Mouse (Mus musculus) layer of hippocampus, postnatal 25 days (tissue): ENCODE results near the gene Apol7e. TPM values are rescaled to one million over a fixed set of nuclear protein-coding genes. Genes with fewer than 3 reads are reported as not detected.
"Not testable (repeated sequence)": the region's sequence is repeated elsewhere in the genome, so short reads cannot be mapped to it uniquely, and the experiment has no call there.

Source experiments
- DNase-seq, 2 experiments: peaks; one replicate each; pipeline ENCODE4 v3.0.0; 2022; ENCODE audit warnings: mixed read lengths in 2 of 2, low spot score in 1 of 2; ENCODE audit errors: extremely low spot score in 1 of 2
- total RNA-seq, 2 experiments: library from RNA; stranded (reverse); gene quantifications; 2 replicates each; pipeline ENCODE4 v1.2.3; 2021

Apol7e gene
- total RNA-seq, 2 experiments from 2014 or later = not detected

GRCm38 (mm10) chr15:77733903-77734302 is 35.2 kb downstream of the Apol7e start:
- not testable (repeated sequence) for DNase-seq

- no peak for DNase-seq
Measured at GRCm38 (mm10) chr15:77740511-77741297, 42.0 kb downstream of the Apol7e start.

GRCm38 (mm10) chr15:77741556-77741955 is 42.9 kb downstream of the Apol7e start:
- not testable (repeated sequence) for DNase-seq

DNA sequence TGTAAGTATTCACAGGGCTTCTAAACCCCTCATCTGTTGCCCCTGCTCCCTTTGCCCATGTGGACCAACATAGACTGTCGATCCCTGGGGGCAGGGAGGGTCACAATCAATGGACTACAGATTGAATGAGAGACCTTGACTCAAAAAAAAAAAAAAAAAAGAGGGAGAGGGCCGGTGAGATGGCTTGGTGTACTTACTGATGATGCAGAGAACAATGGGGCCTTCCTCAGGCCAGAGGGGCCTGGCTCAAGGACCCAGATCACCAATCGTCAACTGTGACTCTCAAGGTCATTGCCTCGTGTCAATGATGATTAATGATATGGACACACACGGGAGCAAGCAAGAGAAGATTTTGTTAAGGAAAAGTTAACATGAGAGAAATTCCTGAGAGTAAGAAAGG is 46.0 kb downstream of the Apol7e start:
- DNase-seq = no peak

GRCm38 (mm10) chr15:77745081-77745480 is 46.4 kb downstream of the Apol7e start:
- DNase-seq = no peak

DNA sequence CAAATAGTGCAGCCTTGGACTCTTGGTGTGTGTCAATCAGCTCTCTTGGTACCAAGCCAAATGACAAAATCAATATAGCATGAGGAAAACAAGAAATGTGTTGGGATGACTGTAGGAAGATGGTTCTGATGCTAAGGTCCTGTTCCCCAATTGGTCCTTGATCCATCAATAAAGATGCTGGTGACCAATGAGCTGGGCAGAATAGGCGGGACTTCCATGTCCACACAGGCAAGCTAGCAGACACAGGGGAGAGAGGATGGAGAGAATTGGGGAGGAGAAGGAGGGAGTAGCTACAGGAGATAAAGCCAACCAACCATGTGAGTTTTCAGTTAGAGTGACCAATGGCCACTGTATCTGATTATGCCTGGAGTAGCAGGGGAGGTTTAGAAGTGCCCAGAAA is 47.7 kb downstream of the Apol7e start:
- no peak for DNase-seq

GRCm38 (mm10) chr15:77748414-77748813 is 49.8 kb downstream of the Apol7e start:
- no peak for DNase-seq

GRCm38 (mm10) chr15:77749717-77750116 is 51.1 kb downstream of the Apol7e start:
- DNase-seq = no peak

DNA sequence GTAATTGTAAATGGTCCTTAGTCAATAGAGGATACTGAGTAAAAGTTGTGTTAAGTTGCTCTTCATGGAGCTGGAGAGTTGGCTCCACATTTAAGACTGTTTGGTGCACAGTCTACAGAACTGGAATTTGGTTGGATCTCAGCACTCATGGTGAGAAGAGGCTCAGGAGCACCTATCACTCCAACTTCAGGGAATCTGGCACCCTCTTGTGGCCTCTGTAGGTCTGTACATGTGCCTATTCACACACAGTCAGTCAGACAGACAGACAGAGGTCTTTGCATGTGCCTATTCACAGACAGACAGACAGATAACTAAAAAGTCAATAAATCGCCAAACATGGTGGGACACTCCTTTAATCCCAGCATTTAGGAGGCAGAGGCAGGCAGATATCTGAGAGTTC is 51.8 kb downstream of the Apol7e start:
- no peak for DNase-seq

GRCm38 (mm10) chr15:77752443-77752842 is 53.8 kb downstream of the Apol7e start:
- DNase-seq = no peak

- DNase-seq = no peak
Measured at GRCm38 (mm10) chr15:77755132-77755531, 56.5 kb downstream of the Apol7e start.

DNA sequence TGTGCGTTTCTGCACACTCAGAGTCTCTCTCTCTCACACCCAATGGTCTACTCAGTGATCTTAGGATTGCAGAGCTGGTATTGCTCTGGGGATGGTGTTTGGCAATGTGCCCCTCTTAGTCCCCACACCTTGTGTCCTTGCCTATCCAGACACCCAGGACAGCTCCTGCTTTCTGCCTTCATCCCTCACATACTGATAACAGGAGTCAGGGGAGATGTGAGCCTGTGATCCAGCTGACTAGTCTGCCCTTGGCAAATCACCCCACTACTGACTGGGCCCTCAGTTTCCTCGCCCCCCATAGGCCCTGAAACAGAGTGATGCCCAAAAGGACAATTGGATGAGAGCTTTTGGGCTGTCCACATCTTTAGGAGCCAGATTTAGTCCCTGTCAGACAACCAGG is 57.4 kb downstream of the Apol7e start:
- DNase-seq = no peak

GRCm38 (mm10) chr15:77756848-77757247 is 58.2 kb downstream of the Apol7e start, which contains the start of gene Apol8:
TSS of gene Apol8 (minus strand) at chr15:77757003.
- DNase-seq = peak in 1 of 2 experiments; percentile 53

- no peak for DNase-seq
Measured at GRCm38 (mm10) chr15:77757586-77758226, 59.0 kb downstream of the Apol7e start.

- no peak for DNase-seq
Measured at GRCm38 (mm10) chr15:77760037-77760436, 61.4 kb downstream of the Apol7e start.

- DNase-seq = no peak
Measured at GRCm38 (mm10) chr15:77761083-77761482, 62.4 kb downstream of the Apol7e start.

GRCm38 (mm10) chr15:77761561-77762380 is 63.1 kb downstream of the Apol7e start:
- DNase-seq = peak in 1 of 2 experiments; percentile 56

GRCm38 (mm10) chr15:77763050-77763449 is 64.4 kb downstream of the Apol7e start:
- no peak for DNase-seq

DNA sequence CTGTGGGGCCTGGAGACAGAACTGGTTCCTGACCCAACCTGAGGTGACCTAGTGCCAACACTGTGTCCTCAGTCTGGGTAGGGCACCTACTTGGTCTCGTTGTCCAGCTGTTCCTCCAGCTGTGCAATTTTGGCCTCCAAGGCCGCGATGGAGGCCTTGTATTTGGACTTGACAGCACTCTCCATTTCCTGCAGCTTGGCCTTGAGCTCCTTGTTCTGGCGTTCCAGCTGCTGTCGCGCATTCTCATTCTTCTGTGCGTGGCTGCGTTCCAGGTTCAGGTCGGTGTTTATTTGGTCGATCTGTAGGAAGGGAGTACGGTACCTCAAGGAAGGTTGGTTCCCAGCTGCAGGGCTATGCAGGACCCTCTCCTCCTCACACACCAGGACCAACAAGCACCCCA is 65.0 kb downstream of the Apol7e start:
- DNase-seq = no peak

DNA sequence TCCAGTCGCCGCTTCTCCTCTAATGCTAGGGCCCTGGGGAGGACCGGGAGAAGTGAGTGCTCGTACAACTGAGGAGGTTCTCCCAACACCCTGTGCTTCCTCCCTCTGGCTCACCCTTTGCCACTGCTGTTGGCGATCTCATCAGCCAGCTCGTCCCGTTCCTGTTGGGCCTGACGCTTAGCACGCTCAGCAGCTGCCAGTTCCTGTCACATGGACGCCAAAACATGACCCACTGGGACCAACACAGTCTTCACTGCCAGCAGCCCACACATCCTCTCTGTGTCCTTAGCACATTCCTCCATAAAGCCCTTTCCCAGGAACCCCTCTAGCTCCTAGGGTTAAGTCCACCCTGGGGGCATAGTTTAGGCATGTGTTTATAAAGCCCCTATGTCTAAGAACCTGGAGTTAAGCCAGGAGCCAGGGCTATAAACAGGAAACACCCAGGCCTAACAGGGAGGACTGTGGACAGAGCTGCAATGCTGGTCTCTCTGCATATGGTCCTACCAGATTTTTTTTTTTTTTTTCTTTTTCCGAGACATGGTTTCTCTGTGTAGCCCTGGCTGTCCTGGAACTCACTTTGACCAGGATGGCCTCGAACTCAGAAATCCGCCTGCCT is 65.8 kb downstream of the Apol7e start:
- DNase-seq = no peak
